Mouse (Mus musculus): Measurements from ENCODE around the gene Ccdc160. TPM values are rescaled to one million over a fixed set of nuclear protein-coding genes. Genes with fewer than 3 reads are reported as not detected.

The Ccdc160 gene
- not detected in 2 replicates for polyA plus RNA-seq (2012)

DNA sequence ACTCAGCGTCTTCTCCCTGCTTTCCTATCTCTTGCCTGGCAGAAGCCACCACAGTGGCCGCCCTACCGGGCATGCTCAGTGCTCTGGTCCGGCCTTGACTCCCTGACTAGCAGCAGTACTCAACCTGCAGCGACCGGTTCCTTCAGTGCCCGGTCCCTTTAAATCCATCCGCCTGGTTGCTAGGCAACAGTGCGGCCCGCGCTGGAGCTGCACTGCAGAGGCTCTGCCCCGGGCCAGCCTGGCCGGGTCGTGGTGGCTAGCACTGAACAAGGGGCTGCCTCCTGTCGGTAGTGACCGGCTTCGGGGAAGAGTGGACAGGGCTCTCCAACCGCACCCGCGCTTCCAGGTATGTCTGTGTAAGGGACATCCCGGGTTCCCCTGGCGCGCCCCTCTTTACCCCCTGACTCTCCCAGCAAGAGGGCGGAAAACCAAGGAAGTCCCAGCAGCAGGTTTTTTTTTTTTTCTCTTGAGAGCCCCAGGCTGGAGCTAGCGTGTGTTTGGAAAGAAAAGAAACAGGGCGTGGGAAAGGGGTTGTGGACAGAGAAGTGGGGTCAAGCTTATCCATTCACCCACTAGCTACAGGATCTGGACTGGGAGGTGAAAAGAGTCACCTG, at the start of gene Ccdc160:
Gene Ccdc160, plus strand, starts transcription at position 221 of the 614 bp plus-strand sequence.
- Histone ChIP-seq H3K27me3 (ENCODE audit: control insufficient read depth) (no peaks in the 10 kb centered on the region), H3K36me3 (ENCODE audit: control insufficient read depth) (no peaks in the 10 kb centered on the region), H3K9me3 (ENCODE audit: control insufficient read depth, low read length) (no peaks in the 10 kb centered on the region), H3K4me1 (ENCODE audit: control insufficient read depth) (no peaks in the 10 kb centered on the region), H3K4me3 (replicated peaks) (no peak within 1 kb of the TSS)
- TF ChIP-seq GATA1 (IDR thresholded peaks at IDR 0.05; ENCODE audit: low read length) (no peak), TAL1 (IDR thresholded peaks at IDR 0.05; ENCODE audit: low read length) (no peak)

GRCm38 (mm10) chrX:52743781-52744180, 47.2 kb upstream of the Ccdc160 start:
- H3K4me1 ChIP-seq (ENCODE audit: control insufficient read depth), result no peaks in the 10 kb centered on the region
- peaks cover 8% of the 10 kb centered on the region; the same call in 1 of the 2 replicates for H3K9me3 ChIP-seq (ENCODE audit: control insufficient read depth, low read length)
- no peaks in the 10 kb centered on the region for H3K36me3 ChIP-seq (ENCODE audit: control insufficient read depth)
- H3K27me3 ChIP-seq (ENCODE audit: control insufficient read depth), result peaks cover 39% of the 10 kb centered on the region
- H3K4me3 ChIP-seq (replicated peaks), result peak overlapping the region; percentile 33
- TF ChIP-seq GATA1 (IDR thresholded peaks at IDR 0.05; ENCODE audit: low read length) (no peak), TAL1 (IDR thresholded peaks at IDR 0.05; ENCODE audit: low read length) (no peak)

GRCm38 (mm10) chrX:52744201-52745051, 46.6 kb upstream of the Ccdc160 start:
- H3K4me3 ChIP-seq (replicated peaks), result peak overlapping the region; percentile 33
- TF ChIP-seq GATA1 (IDR thresholded peaks at IDR 0.05; ENCODE audit: low read length), result no peak
- no peaks in the 10 kb centered on the region for H3K36me3 ChIP-seq (ENCODE audit: control insufficient read depth)
- no peaks in the 10 kb centered on the region for H3K4me1 ChIP-seq (ENCODE audit: control insufficient read depth)
- H3K27me3 ChIP-seq (ENCODE audit: control insufficient read depth), result peaks cover 39% of the 10 kb centered on the region
- peaks cover 8% of the 10 kb centered on the region; the same call in 1 of the 2 replicates for H3K9me3 ChIP-seq (ENCODE audit: control insufficient read depth, low read length)

- no peaks in the 10 kb centered on the region for H3K36me3 ChIP-seq (ENCODE audit: control insufficient read depth)
- peaks cover 42% of the 10 kb centered on the region for H3K27me3 ChIP-seq (ENCODE audit: control insufficient read depth)
- H3K9me3 ChIP-seq (ENCODE audit: control insufficient read depth, low read length), result peaks cover 8% of the 10 kb centered on the region; the same call in 1 of the 2 replicates
- H3K4me1 ChIP-seq (ENCODE audit: control insufficient read depth), result no peaks in the 10 kb centered on the region
- H3K4me3 ChIP-seq (replicated peaks), result no peak overlapping the region
- TF ChIP-seq GATA1 (IDR thresholded peaks at IDR 0.05; ENCODE audit: low read length), result no peak
- TF ChIP-seq TAL1 (IDR thresholded peaks at IDR 0.05; ENCODE audit: low read length), result no peak
These were observed 45.5 kb upstream of the Ccdc160 start for GRCm38 (mm10) chrX:52745462-52745861.

DNA sequence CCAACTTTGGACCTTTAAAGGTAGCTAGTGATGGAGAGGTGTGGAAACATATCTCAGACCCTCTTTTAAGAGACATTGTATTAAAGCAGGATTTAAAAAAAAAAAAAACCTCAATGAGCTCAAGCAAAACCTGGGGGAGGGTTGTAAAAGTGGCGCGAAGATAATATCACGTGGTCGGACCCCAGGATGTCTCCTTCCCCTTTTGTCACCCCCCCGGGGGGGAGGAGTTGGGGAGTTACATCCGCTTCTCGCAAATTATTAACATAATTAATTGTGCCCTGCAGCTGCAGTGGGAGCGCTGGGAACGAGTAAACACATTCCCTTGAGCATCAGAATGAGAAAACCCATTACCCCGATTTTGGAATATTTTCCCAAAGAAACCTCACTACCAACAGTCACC, 45.1 kb upstream of the Ccdc160 start:
- peaks cover 8% of the 10 kb centered on the region; the same call in 1 of the 2 replicates for H3K9me3 ChIP-seq (ENCODE audit: control insufficient read depth, low read length)
- no peaks in the 10 kb centered on the region for H3K4me1 ChIP-seq (ENCODE audit: control insufficient read depth)
- H3K27me3 ChIP-seq (ENCODE audit: control insufficient read depth), result peaks cover 42% of the 10 kb centered on the region
- TF ChIP-seq GATA1 (IDR thresholded peaks at IDR 0.05; ENCODE audit: low read length) (no peak), TAL1 (IDR thresholded peaks at IDR 0.05; ENCODE audit: low read length) (no peak)
- no peaks in the 10 kb centered on the region for H3K36me3 ChIP-seq (ENCODE audit: control insufficient read depth)
- no peak overlapping the region for H3K4me3 ChIP-seq (replicated peaks)

GRCm38 (mm10) chrX:52746849-52747248, 44.2 kb upstream of the Ccdc160 start:
- Histone ChIP-seq H3K9me3 (ENCODE audit: control insufficient read depth, low read length) (peaks cover 8% of the 10 kb centered on the region; the same call in 1 of the 2 replicates), H3K36me3 (ENCODE audit: control insufficient read depth) (no peaks in the 10 kb centered on the region), H3K27me3 (ENCODE audit: control insufficient read depth) (peaks cover 42% of the 10 kb centered on the region), H3K4me1 (ENCODE audit: control insufficient read depth) (no peaks in the 10 kb centered on the region), H3K4me3 (replicated peaks) (no peak overlapping the region)
- TF ChIP-seq TAL1 (IDR thresholded peaks at IDR 0.05; ENCODE audit: low read length) (no peak), GATA1 (IDR thresholded peaks at IDR 0.05; ENCODE audit: low read length) (no peak)

- H3K9me3 ChIP-seq (ENCODE audit: control insufficient read depth, low read length), result no peaks in the 10 kb centered on the region
- H3K4me3 ChIP-seq (replicated peaks), result no peak overlapping the region
- H3K36me3 ChIP-seq (ENCODE audit: control insufficient read depth), result no peaks in the 10 kb centered on the region
- no peak for TF ChIP-seq TAL1 (IDR thresholded peaks at IDR 0.05; ENCODE audit: low read length)
- TF ChIP-seq GATA1 (IDR thresholded peaks at IDR 0.05; ENCODE audit: low read length), result no peak
- no peaks in the 10 kb centered on the region for H3K4me1 ChIP-seq (ENCODE audit: control insufficient read depth)
- peaks cover 5% of the 10 kb centered on the region for H3K27me3 ChIP-seq (ENCODE audit: control insufficient read depth)
These were observed 37.4 kb upstream of the Ccdc160 start for GRCm38 (mm10) chrX:52753491-52754085.

DNA sequence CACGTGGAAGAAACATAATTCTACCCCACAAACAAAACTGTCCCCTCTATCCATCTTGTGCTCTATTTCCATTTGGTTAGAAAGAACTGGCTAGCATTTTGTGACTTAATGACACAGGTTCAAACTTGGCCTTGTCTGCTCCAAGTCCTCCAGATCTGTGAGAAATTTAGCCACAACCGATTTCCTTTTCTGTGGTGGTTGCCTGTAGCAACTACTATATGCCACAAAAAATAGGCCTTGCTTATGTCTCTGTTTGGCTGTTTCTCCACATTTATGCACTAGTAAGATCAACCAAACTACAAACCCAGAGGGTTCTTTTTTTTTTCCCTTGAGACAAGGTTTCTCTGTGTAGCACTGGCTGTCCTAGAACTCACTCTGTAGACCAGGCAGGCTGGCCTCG, 33.8 kb upstream of the Ccdc160 start:
- H3K27me3 ChIP-seq (ENCODE audit: control insufficient read depth), result peaks cover 2% of the 10 kb centered on the region; the same call in 1 of the 2 replicates
- H3K9me3 ChIP-seq (ENCODE audit: control insufficient read depth, low read length), result no peaks in the 10 kb centered on the region
- no peak for TF ChIP-seq GATA1 (IDR thresholded peaks at IDR 0.05; ENCODE audit: low read length)
- no peak for TF ChIP-seq TAL1 (IDR thresholded peaks at IDR 0.05; ENCODE audit: low read length)
- H3K4me3 ChIP-seq (replicated peaks), result no peak overlapping the region
- no peaks in the 10 kb centered on the region for H3K4me1 ChIP-seq (ENCODE audit: control insufficient read depth)
- H3K36me3 ChIP-seq (ENCODE audit: control insufficient read depth), result no peaks in the 10 kb centered on the region

DNA sequence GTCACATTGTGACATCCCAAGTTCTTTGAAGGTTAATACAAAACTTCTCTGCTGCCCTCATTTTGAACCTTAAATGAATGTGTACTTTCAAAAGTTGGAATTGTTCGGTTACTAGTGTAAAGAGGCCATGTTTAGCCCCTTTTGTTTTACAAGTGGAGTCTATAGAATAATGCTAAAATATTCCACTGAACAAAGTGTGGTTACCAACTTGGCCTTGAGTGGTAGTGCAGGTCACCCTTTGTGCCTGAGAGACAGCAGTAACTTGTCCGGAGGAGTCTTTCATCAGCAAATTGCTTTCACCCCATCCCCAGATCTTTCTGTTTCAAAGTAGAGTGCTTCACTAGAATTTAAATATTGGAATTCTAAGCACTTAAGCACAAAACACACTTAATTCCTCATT, 31.8 kb upstream of the Ccdc160 start:
- H3K27me3 ChIP-seq (ENCODE audit: control insufficient read depth), result no peaks in the 10 kb centered on the region
- H3K4me1 ChIP-seq (ENCODE audit: control insufficient read depth), result no peaks in the 10 kb centered on the region
- no peak for TF ChIP-seq TAL1 (IDR thresholded peaks at IDR 0.05; ENCODE audit: low read length)
- no peak for TF ChIP-seq GATA1 (IDR thresholded peaks at IDR 0.05; ENCODE audit: low read length)
- H3K9me3 ChIP-seq (ENCODE audit: control insufficient read depth, low read length), result no peaks in the 10 kb centered on the region
- no peaks in the 10 kb centered on the region for H3K36me3 ChIP-seq (ENCODE audit: control insufficient read depth)
- H3K4me3 ChIP-seq (replicated peaks), result no peak overlapping the region

Data from erythroblast, embryonic 14.5 days (primary cell).